Mouse (Mus musculus) left cerebral cortex, adult 2 months (tissue): ENCODE data around the gene Col5a1. TPM values are rescaled to one million over a fixed set of nuclear protein-coding genes. Genes with fewer than 3 reads are reported as not detected.

ENCODE experiments used
- DNase-seq, 2 experiments: peaks; one replicate each; pipeline ENCODE4 v3.0.0; 2021 to 2022; ENCODE audit warnings: low spot score in 2 of 2, mixed read lengths in 1 of 2; ENCODE audit errors: extremely low spot score in 1 of 2
- H3K27ac ChIP-seq: fragments of 200-600 bp; 2 replicates; pipeline ENCODE4 v1.8.1; 2022
- H3K4me3 ChIP-seq: fragments of 200-600 bp; 2 replicates; pipeline ENCODE4 v1.8.1; 2022
- CTCF ChIP-seq: fragments of 200-600 bp; IDR thresholded peaks from 2 replicates; pipeline ENCODE4 v1.8.1; 2022; ENCODE audit warnings: antibody characterized with exemption, mild to moderate bottlenecking, moderate library complexity
- intact Hi-C: fragments of 180-260 bp; cut with DNase I; formaldehyde crosslinking; loops from one replicate; pipeline ENCODE4 v1.15.1; 2025
- total RNA-seq, 2 experiments: library from RNA; stranded (reverse); gene quantifications; 2 replicates each; pipeline ENCODE4 v1.2.3; 2021

The Col5a1 gene
- total RNA-seq, 2 experiments from 2014 or later, result 6.9 to 10.1 TPM

DNA sequence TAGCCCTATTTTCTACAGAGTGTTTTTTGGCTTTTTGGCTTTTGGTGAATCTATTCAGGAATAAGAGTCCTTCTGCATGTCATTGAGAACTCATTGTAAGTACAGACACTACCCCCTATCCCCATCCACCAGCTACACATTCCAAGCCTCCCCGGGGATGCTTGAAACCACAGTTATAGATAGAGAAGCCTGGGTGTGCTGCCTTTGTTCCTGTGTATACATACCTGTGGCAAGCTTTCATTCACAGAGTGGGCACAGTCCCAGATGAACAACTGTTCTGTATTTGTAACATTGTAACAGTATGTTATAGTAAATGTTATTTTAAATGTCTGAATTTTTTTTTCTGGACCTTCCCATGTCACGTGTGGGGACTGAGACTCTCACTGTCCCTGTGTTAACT, 19.2 kb downstream of the Col5a1 start:
- intact Hi-C loops, result no loop called here
- H3K4me3 ChIP-seq, result no peak overlapping the region
- no peak for TF ChIP-seq CTCF

DNA sequence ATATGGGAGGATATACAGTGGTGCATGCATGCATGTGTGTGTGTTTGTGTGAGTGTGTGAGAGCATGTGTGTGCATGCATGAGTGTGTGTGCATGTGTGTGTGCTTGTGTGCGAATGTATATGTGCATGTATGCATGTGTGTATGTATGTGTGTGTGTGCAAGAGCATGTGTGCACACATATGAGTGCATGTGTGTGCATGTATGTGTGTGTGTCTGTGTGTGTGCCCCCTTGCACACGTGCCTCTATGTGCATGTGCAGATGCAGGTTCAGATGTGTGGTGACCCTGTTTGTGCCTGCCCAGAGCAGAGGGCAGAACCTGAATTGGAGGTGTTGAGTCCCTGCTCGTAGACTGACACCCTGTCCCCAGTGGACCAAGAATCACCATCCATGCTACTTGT, 24.3 kb downstream of the Col5a1 start:
- H3K27ac ChIP-seq, result no peak overlapping the region
- no peak for TF ChIP-seq CTCF
- intact Hi-C loops, result no loop called here

More for the DNA sequence above, 19.2 kb downstream of the Col5a1 start:
- no peak overlapping the region for H3K27ac ChIP-seq
- DNase-seq, result no peak

DNA sequence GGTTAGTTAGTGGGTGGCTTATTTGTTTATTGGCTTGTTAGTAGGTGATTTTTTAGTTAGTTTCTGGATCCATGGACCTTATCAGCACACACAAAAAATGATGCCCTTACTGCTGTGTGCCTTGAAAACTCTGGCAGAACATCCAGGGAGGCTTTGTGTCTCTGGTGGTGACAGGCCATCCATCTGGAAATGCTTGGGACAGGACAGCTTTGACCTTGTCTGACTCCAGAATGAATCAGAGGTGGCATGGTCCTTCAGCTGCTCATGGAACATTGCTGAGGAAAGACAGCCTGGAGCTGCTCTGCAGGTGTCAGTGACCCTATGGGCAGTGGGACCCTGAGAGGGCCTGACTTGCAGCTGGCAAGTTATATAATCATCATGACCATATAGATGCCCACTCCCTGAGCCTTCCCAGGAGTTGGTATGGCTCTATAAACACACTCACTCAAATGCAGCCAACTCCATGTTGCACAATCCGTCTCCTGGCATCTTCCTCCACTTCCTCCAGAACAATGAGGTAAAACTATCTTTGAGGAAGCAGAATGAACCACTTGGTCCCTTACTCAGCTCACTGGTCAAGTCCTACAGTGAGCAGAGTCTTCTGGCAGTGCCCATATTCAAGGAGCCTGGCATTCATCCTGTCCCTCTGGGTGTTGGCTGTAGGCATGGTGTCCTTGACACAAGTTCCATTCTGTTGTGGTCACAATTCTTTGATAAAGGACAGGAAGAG, 26.5 kb downstream of the Col5a1 start:
- no peak for DNase-seq
- no peak for TF ChIP-seq CTCF
- Histone ChIP-seq H3K4me3 (no peak overlapping the region), H3K27ac (no peak overlapping the region)
- intact Hi-C loops, result no loop called here

More for the DNA sequence above, 24.3 kb downstream of the Col5a1 start:
- H3K4me3 ChIP-seq, result no peak overlapping the region
- DNase-seq, result no peak

DNA sequence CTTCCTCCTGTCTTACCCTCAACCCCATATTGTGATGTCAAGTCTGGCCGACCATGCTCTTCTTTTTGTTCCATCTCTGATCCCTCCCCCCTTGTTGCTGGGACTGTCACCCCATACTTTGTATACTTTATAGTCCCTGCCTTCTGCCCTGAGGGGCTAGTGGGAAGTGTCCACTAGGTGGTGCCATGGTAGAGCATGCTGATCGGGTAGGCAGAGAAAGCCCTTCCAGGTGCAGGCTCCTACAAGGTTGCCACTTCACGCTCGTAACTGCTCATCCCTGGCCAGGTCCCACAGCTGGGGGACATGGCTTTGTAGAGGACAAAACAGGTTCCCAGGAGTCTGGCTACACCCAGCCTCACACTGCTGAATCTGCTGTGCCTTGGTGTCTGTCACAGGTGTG, 29.5 kb downstream of the Col5a1 start:
- TF ChIP-seq CTCF, result peak; percentile 58
- H3K27ac ChIP-seq, result no peak overlapping the region
- intact Hi-C loops, result loop anchor here (5.0 kb wide), 1 partner anchor 143 kb away; no protein-coding TSS in a partner anchor
- H3K4me3 ChIP-seq, result no peak overlapping the region
- peak; percentile 29 to 46 for DNase-seq

DNA sequence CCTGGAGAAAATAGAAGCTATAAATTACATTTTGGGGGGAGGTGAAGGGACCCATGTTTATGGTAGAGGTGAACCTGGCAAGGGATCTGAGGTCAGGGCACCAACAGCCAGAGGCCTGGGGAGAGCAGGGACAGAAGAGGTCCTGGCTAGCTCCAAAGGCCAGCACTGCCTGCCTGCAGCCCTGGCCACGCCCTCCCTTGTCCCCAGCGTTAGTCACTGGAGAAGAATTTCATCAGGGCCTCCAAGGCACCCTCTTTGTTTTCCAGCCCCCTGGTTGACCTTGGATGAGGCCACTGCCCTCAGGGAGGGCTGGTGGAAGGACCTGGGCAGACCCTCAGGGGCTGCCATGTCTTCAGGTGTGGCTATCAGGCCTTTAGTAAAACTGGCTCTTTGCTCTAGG, 30.1 kb downstream of the Col5a1 start:
- intact Hi-C loops, result loop anchor here (5.0 kb wide), 1 partner anchor 144 kb away; no protein-coding TSS in a partner anchor
- no peak for TF ChIP-seq CTCF
- no peak for DNase-seq
- Histone ChIP-seq H3K27ac (no peak overlapping the region), H3K4me3 (no peak overlapping the region)

DNA sequence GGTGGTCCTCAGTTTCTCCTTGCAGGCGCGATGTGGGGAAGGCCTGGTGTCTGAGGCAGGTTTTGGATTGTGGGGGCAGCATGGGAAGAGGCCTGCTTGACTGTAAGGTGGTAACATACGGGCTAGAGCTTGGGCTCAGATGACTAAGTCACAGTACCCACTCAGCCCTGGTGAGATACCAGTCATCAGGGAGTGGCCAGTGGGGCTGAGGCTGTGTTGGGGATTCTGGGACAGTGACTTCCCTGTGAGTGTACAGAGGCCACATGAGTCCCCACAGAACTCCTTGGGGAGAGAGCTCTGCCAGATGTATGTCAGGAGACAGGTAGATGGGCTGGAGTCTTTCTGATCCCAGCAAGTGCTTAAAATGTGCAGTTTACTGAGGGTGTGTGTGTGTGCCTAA, 31.0 kb downstream of the Col5a1 start:
- no peak for TF ChIP-seq CTCF
- no peak overlapping the region for H3K27ac ChIP-seq
- no peak for DNase-seq
- H3K4me3 ChIP-seq, result no peak overlapping the region
- intact Hi-C loops, result loop anchor here (5.0 kb wide), 1 partner anchor 145 kb away; no protein-coding TSS in a partner anchor

DNA sequence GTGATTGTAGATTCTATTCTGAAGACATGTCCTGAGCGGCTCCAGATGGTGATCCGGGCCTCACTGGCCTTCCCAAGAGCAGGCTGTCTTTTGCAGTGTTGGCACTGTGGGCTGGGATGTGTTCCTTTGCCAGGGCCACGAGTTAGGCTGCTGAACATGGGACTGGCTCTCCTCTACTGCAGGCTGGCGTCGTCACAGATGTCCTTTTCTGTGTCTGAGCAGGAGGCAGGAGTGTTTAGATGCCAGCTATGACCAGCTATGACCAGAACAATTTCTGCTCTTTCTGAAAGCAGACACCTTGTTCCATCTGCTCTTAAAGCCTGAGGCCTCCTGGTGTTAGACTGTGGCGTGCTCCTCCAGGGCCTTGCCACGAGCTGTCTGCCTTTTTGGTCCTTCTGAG, 31.9 kb downstream of the Col5a1 start:
- Histone ChIP-seq H3K4me3 (no peak overlapping the region), H3K27ac (peak overlapping the region; percentile 28; the same call in 1 of the 2 replicates)
- no peak for DNase-seq
- intact Hi-C loops, result loop anchor here (5.0 kb wide), 1 partner anchor 146 kb away; no protein-coding TSS in a partner anchor
- no peak for TF ChIP-seq CTCF

DNA sequence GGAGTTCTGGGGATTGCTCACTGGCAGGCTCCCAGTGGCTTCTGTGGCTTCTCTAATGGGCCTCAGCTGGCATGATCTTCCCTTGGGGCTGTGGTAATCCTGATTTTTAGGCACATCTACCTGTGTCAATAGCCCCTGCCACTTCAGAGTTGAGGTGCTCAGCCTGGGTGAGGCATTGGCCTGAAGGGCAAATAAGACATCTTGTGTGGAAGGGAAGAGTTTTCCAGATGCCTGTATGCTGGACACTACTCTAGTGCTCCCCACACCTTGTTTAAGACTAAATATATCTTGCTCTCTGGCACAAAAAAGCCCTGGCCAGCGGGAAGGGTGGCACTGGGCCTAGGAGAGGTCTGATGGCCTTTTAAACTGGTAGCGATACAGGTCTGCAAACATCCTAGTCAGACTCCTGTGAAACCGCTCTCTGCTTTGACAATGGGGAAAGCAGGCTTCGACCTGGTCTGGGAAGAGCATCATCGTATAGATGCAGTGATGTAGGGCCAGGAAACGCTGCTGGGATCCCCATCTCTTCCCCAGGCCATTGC, 33.2 kb downstream of the Col5a1 start:
- no peak for DNase-seq
- no peak overlapping the region for H3K4me3 ChIP-seq
- intact Hi-C loops, result loop anchor here (5.0 kb wide), 1 partner anchor 147 kb away; no protein-coding TSS in a partner anchor

DNA sequence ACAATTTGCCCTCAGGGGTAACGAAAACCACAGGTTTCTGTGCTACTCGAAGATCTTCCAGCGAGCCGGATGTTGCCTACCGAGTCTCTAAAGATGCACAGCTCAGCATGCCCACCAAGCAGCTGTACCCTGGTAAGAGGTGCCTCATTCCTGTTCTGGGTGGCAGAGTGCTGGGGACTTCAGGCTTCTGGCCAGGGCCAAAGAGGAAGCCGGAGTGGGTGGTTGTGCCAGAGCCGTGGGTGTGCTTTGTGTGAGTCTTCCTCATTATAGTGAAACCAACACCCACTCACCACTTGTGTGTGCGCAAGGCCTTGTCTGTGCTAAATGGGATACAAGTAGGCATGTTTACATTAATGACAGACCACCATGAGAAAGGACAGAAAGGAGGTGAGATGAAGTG, 35.8 kb downstream of the Col5a1 start:
- no peak overlapping the region for H3K4me3 ChIP-seq
- peak in 1 of 2 experiments; percentile 43 for DNase-seq
- intact Hi-C loops, result no loop called here
- H3K27ac ChIP-seq, result no peak overlapping the region
- TF ChIP-seq CTCF, result no peak

More for the DNA sequence above, 33.2 kb downstream of the Col5a1 start:
- H3K27ac ChIP-seq, result no peak overlapping the region
- no peak for TF ChIP-seq CTCF

DNA sequence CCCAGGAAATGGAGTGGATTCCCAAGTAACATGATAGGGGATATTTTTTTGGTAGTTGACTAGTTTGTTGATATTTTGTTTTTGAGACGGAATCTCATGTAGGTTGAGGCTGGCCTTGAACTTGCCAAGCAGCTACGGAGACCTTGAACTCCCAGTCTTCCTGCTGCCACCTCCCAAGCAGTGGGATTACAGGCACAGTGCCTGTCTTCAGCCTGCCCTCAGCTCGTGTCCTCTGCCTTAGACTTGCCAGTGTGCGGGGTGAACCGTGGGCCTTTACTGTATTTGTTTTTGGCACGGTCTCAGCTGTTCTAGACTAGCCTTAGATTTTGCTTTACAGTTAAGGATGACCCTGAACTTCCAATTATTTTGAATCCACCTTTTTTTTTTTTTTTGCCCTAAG, 37.5 kb downstream of the Col5a1 start:
- no peak for TF ChIP-seq CTCF
- intact Hi-C loops, result no loop called here
- Histone ChIP-seq H3K4me3 (no peak overlapping the region), H3K27ac (no peak overlapping the region)
- no peak for DNase-seq

DNA sequence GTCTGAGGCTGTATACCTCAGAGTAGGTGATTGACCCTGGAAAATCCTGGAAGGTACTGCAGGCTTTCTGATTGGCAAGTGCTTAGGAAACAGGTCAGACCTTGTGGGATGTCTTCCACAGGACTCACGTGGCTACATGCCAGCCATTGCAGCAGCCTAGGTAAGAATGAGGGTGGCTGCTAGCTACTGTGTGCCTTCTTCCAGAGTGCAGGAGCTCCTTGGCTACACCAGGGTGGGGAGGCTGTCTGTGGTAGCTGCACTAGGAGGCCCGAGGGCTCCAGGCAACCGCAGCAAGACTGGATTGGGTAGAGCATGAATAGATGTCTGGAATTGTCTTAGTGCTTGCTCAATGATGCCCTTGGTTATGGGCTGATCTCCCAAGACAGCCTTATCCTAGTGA, 38.2 kb downstream of the Col5a1 start:
- intact Hi-C loops, result no loop called here
- DNase-seq, result no peak
- TF ChIP-seq CTCF, result no peak
- H3K4me3 ChIP-seq, result no peak overlapping the region
- no peak overlapping the region for H3K27ac ChIP-seq

DNA sequence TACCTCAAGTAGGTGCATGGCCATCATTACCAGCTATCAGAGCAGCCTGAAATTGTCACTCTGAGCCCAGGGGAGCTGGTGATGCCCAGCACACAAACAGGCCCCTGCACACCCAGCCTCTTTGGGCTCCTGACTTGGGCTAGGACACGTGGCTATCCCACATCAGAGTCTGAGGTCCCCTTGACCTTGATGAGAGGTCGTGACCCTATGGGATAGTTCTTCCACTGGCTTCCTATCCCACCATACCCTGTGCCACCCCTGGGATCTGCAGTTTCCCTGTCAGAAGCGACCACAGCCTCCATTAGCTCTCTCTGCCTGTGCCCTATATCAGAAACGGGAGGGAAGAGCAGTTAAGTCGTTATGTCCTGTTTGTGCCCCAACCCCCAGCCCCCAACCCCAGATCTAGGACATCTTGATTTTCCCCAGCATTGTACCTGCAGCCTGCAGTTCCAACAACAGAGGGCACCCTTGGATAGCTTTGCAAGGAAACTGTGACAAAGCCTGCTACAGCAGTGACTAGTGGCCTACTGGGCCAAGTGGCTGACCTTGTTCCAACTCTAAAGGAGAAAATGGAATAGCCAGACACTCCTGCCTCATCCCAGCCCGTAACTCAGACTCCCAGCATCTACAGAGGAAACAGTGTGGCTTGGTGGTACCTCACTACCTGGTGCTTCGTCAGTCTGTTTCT, 40.4 kb downstream of the Col5a1 start:
- H3K27ac ChIP-seq, result no peak overlapping the region
- peak; percentile 83 for TF ChIP-seq CTCF
- intact Hi-C loops, result loop anchor here (1.0 to 5.0 kb wide), 5 partner anchors 43 to 492 kb away; no protein-coding TSS in a partner anchor
- H3K4me3 ChIP-seq, result no peak overlapping the region
- DNase-seq, result peak; percentile 71 to 76
